Mouse (Mus musculus): Measurements from ENCODE around the gene Cnpy1. TPM values are rescaled to one million over a fixed set of nuclear protein-coding genes. Genes with fewer than 3 reads are reported as not detected.
A peak's percentile ranks its signal among the peaks of the same experiment; 100 is the strongest.

Cnpy1 gene
- total RNA-seq, 2 experiments from 2014 or later, result not detected

GRCm38 (mm10) chr5:28172921-28173670, 72.5 kb downstream of the Cnpy1 start:
- DNase-seq, result no peak
- no peak for TF ChIP-seq CTCF (IDR thresholded peaks at IDR 0.05)
- intact Hi-C loops (cut with DNase I), result no loop called here
- Histone ChIP-seq H3K4me3 (no peak overlapping the region), H3K27ac (no peak overlapping the region)

GRCm38 (mm10) chr5:28172261-28172920, 73.2 kb downstream of the Cnpy1 start:
- Histone ChIP-seq H3K27ac (no peak overlapping the region), H3K4me3 (no peak overlapping the region)
- intact Hi-C loops (cut with DNase I), result no loop called here
- DNase-seq, result no peak
- no peak for TF ChIP-seq CTCF (IDR thresholded peaks at IDR 0.05)

- H3K4me3 ChIP-seq, result no peak overlapping the region
- DNase-seq, result no peak
- TF ChIP-seq CTCF (IDR thresholded peaks at IDR 0.05), result no peak
- no peak overlapping the region for H3K27ac ChIP-seq
- intact Hi-C loops (cut with DNase I), result no loop called here
Measured at GRCm38 (mm10) chr5:28171667-28172066, 73.9 kb downstream of the Cnpy1 start.

- Histone ChIP-seq H3K4me3 (no peak overlapping the region), H3K27ac (no peak overlapping the region)
- no peak for DNase-seq
- intact Hi-C loops (cut with DNase I), result no loop called here
- TF ChIP-seq CTCF (IDR thresholded peaks at IDR 0.05), result no peak
Measured at GRCm38 (mm10) chr5:28170892-28171291, 74.7 kb downstream of the Cnpy1 start.

GRCm38 (mm10) chr5:28170081-28170480, 75.5 kb downstream of the Cnpy1 start:
- no peak for TF ChIP-seq CTCF (IDR thresholded peaks at IDR 0.05)
- intact Hi-C loops (cut with DNase I), result no loop called here

GRCm38 (mm10) chr5:28169166-28169801, 76.3 kb downstream of the Cnpy1 start:
- Histone ChIP-seq H3K4me3 (no peak overlapping the region), H3K27ac (no peak overlapping the region)
- TF ChIP-seq CTCF (IDR thresholded peaks at IDR 0.05), result no peak
- intact Hi-C loops (cut with DNase I), result loop anchor here (5.0 kb wide), 1 partner anchor 47 kb away; no protein-coding TSS in a partner anchor
- no peak for DNase-seq

More at GRCm38 (mm10) chr5:28170081-28170480, 75.5 kb downstream of the Cnpy1 start:
- H3K4me3 ChIP-seq, result no peak overlapping the region
- no peak overlapping the region for H3K27ac ChIP-seq
- no peak for DNase-seq

- intact Hi-C loops (cut with DNase I), result loop anchor here (5.0 kb wide), 1 partner anchor 46 kb away; no protein-coding TSS in a partner anchor
- TF ChIP-seq CTCF (IDR thresholded peaks at IDR 0.05), result no peak
- H3K4me3 ChIP-seq, result peak overlapping the region; percentile 77
- DNase-seq, result no peak
- H3K27ac ChIP-seq, result no peak overlapping the region
Measured at GRCm38 (mm10) chr5:28168253-28169165, 77.1 kb downstream of the Cnpy1 start.

- TF ChIP-seq CTCF (IDR thresholded peaks at IDR 0.05), result no peak
- intact Hi-C loops (cut with DNase I), result loop anchor here (5.0 kb wide), 1 partner anchor 45 kb away; no protein-coding TSS in a partner anchor
- peak overlapping the region; percentile 77 for H3K4me3 ChIP-seq
- DNase-seq, result peak; percentile 29
- no peak overlapping the region for H3K27ac ChIP-seq
Measured at GRCm38 (mm10) chr5:28167611-28168252, 77.9 kb downstream of the Cnpy1 start.

- DNase-seq, result peak; percentile 63
- intact Hi-C loops (cut with DNase I), result loop anchor here (5.0 kb wide), 1 partner anchor 44 kb away; no protein-coding TSS in a partner anchor
Measured at GRCm38 (mm10) chr5:28166256-28167231, 79.1 kb downstream of the Cnpy1 start.

More at GRCm38 (mm10) chr5:28166256-28167231, 79.1 kb downstream of the Cnpy1 start:
- peak overlapping the region; percentile 77 for H3K4me3 ChIP-seq
- no peak for TF ChIP-seq CTCF (IDR thresholded peaks at IDR 0.05)
- 0 out of 2 replicates have a peak overlapping the region, but pooled peaks have one; percentile 1 for H3K27ac ChIP-seq

All from gastrocnemius, adult 2 months (tissue).